Mouse (Mus musculus) cerebellum, postnatal 25 days (tissue): ENCODE data around the gene Klk11.

Experiments
- DNase-seq, 2 experiments: peaks; one replicate each; pipeline ENCODE4 v3.0.0; 2021; ENCODE audit warnings: mixed read lengths in 2 of 2

Klk11 gene

DNA sequence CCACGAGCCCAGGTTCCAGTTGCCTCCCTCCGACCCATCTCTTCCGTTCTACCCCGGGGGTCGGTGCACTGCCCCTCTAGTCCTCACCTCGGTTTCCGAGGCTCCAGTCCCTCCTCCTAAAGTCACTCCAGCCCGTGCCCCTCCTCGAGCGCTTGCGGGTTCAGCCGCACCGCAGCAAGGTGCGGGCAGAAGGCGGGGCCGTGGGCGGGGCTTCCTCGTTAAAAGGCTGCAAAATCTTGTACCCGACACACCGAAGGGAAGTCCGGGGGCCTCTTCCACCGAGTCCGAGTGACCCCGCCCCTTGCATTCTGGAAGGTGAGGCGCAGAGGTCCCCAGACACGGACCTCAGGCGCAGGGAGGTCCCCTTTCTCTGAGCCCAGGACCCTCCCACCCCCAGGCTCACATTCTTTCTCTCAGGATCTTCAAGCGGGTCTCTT lies 22.9 kb downstream of the Klk11 start, which contains the start of gene Klk8:
Gene Klk8 (plus strand): TSS at position 245 of the 437 bp plus-strand sequence.
- peak in 1 of 2 experiments; percentile 16 for DNase-seq

DNA sequence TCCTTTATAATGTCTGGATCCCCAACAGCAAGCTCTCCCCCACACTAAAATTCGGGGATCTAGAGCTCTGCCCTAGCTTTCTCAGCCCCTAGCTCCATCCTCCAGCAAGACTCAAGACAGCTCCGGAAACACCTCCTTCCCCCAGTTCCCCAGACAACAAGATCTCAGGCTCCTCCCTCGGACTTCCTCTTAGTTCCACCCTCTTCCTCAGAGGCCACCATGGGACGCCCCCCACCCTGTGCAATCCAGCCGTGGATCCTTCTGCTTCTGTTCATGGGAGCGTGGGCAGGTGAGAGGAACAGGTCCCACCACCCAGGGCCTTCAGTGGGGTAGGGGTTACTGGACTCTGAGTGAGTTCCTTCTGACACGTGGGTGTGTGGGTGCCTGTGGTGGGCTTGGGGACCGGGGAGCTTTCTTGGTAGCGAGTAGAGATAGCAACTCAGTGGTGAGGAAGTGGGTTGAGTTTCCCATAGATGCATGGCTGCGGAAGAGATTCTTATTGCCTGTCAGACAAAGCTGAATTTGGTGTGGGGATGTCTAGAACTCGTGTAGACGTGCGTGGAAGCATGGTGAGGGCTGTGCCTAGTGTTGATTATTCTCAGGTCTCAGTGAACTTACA lies 23.5 kb downstream of the Klk11 start:
- DNase-seq = no peak

DNA sequence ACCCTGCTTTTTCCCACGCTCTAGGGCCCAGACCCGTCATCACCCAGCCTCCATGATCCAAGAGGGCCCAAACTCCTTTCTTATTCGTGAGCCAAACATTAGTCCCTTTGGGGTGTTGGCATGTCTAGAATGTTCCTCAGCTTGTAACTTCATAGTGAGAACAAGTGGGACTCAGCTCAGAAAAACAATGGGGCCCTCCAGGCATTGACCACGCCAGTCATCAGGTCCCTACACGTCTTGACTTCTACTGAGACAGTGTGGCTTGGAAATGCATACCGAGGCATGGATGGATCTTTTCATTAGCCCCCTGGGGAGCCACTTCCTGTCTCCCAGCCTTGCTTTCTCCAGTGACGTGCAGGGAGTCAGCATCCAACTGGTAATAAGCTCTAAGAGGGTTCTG lies 25.5 kb downstream of the Klk11 start:
- no peak for DNase-seq

DNA sequence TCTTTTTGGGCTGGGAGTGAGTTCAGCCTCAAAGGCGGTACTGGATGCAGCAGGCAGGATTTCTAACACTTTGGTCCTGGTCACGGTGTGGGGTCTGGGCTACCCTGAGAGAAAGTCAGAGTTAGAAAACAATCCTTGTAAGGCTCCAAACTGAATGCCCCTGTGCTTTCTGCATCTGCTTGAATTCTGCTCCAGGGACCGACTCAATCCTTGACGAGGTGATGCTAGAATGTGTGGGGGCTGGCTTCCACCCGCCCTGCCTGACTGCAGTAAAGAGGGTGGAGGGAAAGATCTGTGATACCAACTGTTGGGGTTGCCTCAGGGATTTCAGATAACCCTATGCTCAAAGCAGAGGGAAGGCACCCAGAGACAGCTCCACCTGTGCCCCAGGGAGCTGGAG lies 36.6 kb downstream of the Klk11 start, which contains the start of gene Klk7:
Gene Klk7 (plus strand): TSS at position 301 of the 400 bp plus-strand sequence.
- DNase-seq = no peak

DNA sequence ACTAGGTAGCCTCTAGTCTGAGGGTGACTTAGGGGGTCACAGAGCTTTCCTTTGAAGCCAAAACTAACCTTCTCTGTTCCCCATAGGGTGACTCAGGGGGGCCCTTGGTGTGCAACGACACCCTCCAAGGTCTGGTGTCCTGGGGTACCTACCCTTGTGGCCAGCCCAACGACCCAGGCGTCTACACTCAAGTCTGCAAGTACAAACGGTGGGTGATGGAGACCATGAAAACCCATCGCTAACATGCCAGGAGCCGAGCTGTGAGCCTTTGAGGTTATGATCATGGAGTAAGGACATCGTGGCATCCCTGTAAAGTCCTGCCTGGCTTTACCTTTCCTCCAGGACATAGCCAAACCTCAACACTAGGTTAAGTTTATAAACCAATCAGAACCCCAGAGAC lies 40.8 kb downstream of the Klk11 start:
- no peak for DNase-seq

DNA sequence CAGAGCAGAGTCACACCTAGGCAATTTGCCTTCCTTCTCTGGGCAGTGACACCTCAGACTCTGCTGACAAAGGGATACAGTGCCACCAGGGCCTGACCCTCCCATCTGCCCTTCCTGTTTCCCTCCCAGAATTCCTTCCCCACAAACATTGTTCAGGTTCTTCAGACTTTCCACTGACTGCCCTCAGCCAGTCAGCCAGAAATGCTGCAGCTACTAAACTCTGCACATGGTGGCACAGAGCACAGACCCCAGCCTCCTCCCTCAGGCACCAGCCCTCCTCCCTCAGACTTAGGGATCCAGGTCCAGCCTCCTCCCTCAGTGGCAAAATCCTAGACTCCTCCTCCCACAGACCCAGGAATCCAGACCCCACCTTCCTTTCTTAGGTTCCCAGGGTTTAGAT lies 42.3 kb downstream of the Klk11 start:
- no peak for DNase-seq

DNA sequence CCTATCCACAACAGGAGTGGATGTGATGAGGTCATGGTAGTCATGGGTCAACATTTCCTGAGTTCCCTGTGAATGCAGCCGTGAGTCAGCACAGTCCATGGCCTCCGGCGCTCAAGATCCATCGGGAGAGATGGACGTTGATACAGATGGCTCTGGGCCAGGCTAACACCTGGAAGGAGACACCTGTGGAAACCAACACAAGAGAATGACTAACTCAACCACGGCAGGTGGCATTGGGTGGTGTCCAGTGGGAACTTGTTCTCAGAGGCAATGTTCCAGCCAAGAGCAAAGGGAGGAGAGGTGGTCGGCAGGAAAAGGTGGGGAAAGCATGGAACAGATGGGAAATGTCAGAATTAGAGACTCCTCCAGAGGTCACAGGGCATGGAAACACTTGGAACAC lies 47.2 kb downstream of the Klk11 start:
- no peak for DNase-seq

DNA sequence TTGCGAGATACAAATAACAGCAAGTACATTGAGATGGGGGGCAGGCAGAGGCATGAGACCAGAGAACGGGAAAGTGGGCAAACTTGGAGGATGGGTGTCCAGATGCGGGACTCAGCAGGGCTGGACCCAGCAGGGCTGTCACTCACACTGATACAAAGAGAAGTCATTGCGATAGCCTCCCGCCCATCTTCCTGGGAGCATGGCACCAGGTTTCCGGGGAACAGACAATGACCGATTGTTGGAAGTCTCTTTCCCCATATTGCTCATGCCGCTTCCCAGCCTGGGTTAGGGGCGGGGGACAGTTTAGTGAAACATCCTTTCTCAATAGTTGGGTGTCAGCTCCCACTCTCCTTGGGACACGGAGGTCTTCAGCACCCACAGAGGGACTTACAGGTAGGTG lies 49.8 kb downstream of the Klk11 start, which contains the start of gene Klk6:
Gene Klk6 (plus strand): TSS at position 301 of the 400 bp plus-strand sequence.
- DNase-seq = no peak

DNA sequence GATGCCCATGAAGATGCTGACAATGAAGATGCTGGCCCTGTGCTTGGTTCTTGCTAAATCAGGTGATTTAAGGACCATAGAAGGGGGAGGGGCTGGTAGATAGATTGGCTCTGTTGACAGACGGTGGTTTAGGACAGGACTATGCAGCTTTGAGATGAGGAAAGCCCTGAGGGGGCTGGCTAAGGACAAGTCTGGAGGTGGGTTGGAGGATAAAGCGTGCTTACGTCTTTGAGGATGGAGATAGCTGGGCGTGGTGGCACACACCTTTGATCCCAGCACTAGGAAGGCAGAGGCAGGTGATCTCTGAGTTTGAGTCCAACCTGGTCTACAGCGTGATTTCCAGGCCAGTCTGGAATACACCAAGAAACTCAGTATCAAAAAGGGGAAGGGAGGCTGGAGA lies 51.7 kb downstream of the Klk11 start:
- no peak for DNase-seq

DNA sequence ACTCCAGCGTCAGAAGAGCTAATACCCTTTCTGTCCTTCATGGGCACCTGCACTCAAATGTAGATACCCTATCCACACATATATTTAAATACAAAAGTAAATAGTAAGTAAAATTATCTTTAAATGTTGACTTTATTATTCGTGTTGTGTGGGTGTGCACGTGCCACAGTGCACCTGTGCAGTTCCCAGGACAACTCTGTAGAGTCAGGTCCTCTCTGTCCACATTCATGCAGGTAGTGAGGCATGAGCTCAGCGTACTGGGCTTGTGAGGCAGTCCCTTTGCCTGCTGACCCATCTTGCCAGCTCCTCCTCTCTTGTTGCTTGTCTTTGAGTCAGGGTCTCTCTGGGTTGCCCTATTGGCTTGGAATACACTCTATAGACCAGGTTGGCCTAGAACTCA lies 53.3 kb downstream of the Klk11 start:
- no peak for DNase-seq
